Mouse (Mus musculus) MEL (cell line): Measurements from ENCODE around the gene Speer4f1.

Source experiments
- CTCF ChIP-seq, 3 experiments: IDR thresholded peaks in 2 of 3; conservative IDR thresholded peaks in 1 of 3; 2 replicates each; pipeline ENCODE4 v1.5.1; 2011 to 2012; ENCODE audit warnings: low read length in 3 of 3, low read depth in 2 of 3, mild to moderate bottlenecking in 2 of 3, improper control_type of control experiment in 1 of 3, inconsistent platforms in 1 of 3, mixed read lengths in 1 of 3, moderate library complexity in 1 of 3; ENCODE audit not compliant: control insufficient read depth in 1 of 3, insufficient read depth in 1 of 3, poor library complexity in 1 of 3, severe bottlenecking in 1 of 3
- E2F4 ChIP-seq: IDR thresholded peaks from 2 replicates; pipeline ENCODE4 v1.6.1; 2011; ENCODE audit warnings: low read depth, low read length, improper control_type of control experiment, borderline replicate concordance
- EP300 ChIP-seq, 2 experiments: IDR thresholded peaks; 2 replicates each; pipeline ENCODE4 v1.6.1; 2011; ENCODE audit warnings: improper control_type of control experiment in 2 of 2, low read length in 2 of 2, low read depth in 1 of 2, mild to moderate bottlenecking in 1 of 2
- GABPA ChIP-seq: IDR thresholded peaks from 2 replicates; pipeline ENCODE4 v1.6.1; 2012; ENCODE audit warnings: low read depth, mild to moderate bottlenecking, inconsistent platforms, low read length, improper control_type of control experiment, moderate library complexity
- GATA1 ChIP-seq: IDR thresholded peaks from 2 replicates; pipeline ENCODE4 v1.6.1; 2011; ENCODE audit warnings: low read depth, low read length, improper control_type of control experiment
- MAX ChIP-seq: IDR thresholded peaks from 2 replicates; pipeline ENCODE4 v1.6.1; 2011; ENCODE audit warnings: low read length, improper control_type of control experiment
- MAZ ChIP-seq: IDR thresholded peaks from 2 replicates; pipeline ENCODE4 v1.6.1; 2012; ENCODE audit warnings: low read depth, mild to moderate bottlenecking, inconsistent platforms, low read length, improper control_type of control experiment
- MXI1 ChIP-seq: IDR thresholded peaks from 2 replicates; pipeline ENCODE4 v1.6.1; 2011; ENCODE audit warnings: mild to moderate bottlenecking, low read depth, low read length, improper control_type of control experiment
- POLR2A ChIP-seq, 2 experiments: IDR thresholded peaks; 2 replicates each; pipeline ENCODE4 v1.6.1; 2011 to 2012; ENCODE audit warnings: low read length in 2 of 2, mild to moderate bottlenecking in 2 of 2, control low read depth in 1 of 2, improper control_type of control experiment in 1 of 2, low read depth in 1 of 2, moderate library complexity in 1 of 2; ENCODE audit not compliant: control insufficient read depth in 1 of 2, insufficient read depth in 1 of 2, poor library complexity in 1 of 2
- RAD21 ChIP-seq: IDR thresholded peaks from 2 replicates; pipeline ENCODE4 v1.6.1; 2011; ENCODE audit warnings: mild to moderate bottlenecking, low read depth, low read length, improper control_type of control experiment
- TAL1 ChIP-seq: IDR thresholded peaks from 2 replicates; pipeline ENCODE4 v1.6.1; 2012; ENCODE audit warnings: mild to moderate bottlenecking, inconsistent platforms, low read length, moderate library complexity, mixed read lengths
- USF1 ChIP-seq: IDR thresholded peaks from 2 replicates; pipeline ENCODE4 v1.6.1; 2014; ENCODE audit warnings: low read depth, mild to moderate bottlenecking, inconsistent platforms, low read length, improper control_type of control experiment, moderate library complexity
- USF2 ChIP-seq, 2 experiments: IDR thresholded peaks; 2 replicates each; pipeline ENCODE4 v1.6.1; 2011 to 2012; ENCODE audit warnings: improper control_type of control experiment in 2 of 2, low read length in 2 of 2, borderline replicate concordance in 1 of 2, inconsistent platforms in 1 of 2, low read depth in 1 of 2, mild to moderate bottlenecking in 1 of 2; ENCODE audit not compliant: insufficient read depth in 1 of 2
- ZC3H11A ChIP-seq: IDR thresholded peaks from 2 replicates; pipeline ENCODE4 v1.6.1; 2012; ENCODE audit warnings: low read depth, mild to moderate bottlenecking, inconsistent platforms, low read length, improper control_type of control experiment

GRCm38 (mm10) chr5:17496650-17497049 lies 20.8 kb downstream of the Speer4f1 start:
- TF ChIP-seq EP300 (IDR thresholded peaks at IDR 0.05; ENCODE audit: low read depth in 1 of 2, low read length in 2 of 2) (no peak), MXI1 (no peak), CTCF (IDR thresholded peaks at IDR 0.05 in 2 of 3, conservative IDR thresholded peaks at IDR 0.05 in 1 of 3; ENCODE audit: control insufficient read depth in 1 of 3, insufficient read depth in 1 of 3, low read depth in 2 of 3, low read length in 3 of 3, poor library complexity in 1 of 3, severe bottlenecking in 1 of 3) (no peak), POLR2A (IDR thresholded peaks at IDR 0.05; ENCODE audit: control insufficient read depth in 1 of 2, insufficient read depth in 1 of 2, low read depth in 1 of 2, low read length in 2 of 2, poor library complexity in 1 of 2) (no peak), MAX (no peak), USF1 (no peak), TAL1 (no peak), GATA1 (no peak), GABPA (no peak), E2F4 (no peak), RAD21 (no peak), ZC3H11A (no peak), USF2 (IDR thresholded peaks at IDR 0.05; ENCODE audit: borderline replicate concordance in 1 of 2, insufficient read depth in 1 of 2, low read depth in 1 of 2, low read length in 2 of 2) (no peak), MAZ (no peak)
